Mouse (Mus musculus): ENCODE data around the gene Nova2. TPM values are rescaled to one million over a fixed set of nuclear protein-coding genes. Genes with fewer than 3 reads are reported as not detected.

Nova2 gene
- polyA plus RNA-seq, 1 experiment, result 0.06 TPM

GRCm38 (mm10) chr7:18990601-18991295, 65.1 kb downstream of the Nova2 start, which contains the start of gene Mypop:
Gene Mypop, plus strand, starts transcription at chr7:18991245.
- peak within 1 kb of the TSS; percentile 41 for H3K4me3 ChIP-seq
- peak within 1 kb of the TSS; percentile 51 for H3ac ChIP-seq (ENCODE audit: control insufficient read depth, insufficient read length)
- no peaks in the 10 kb centered on the region for H3K79me2 ChIP-seq (ENCODE audit: control insufficient read depth, insufficient read depth)
- H3K4me2 ChIP-seq (ENCODE audit: low read depth), result peak within 1 kb of the TSS; percentile 97
- H3K36me3 ChIP-seq (ENCODE audit: control insufficient read depth, insufficient read depth), result no peaks in the 10 kb centered on the region
- peaks cover 11% of the 10 kb centered on the region for H3K27me3 ChIP-seq (ENCODE audit: control insufficient read depth, insufficient read depth, insufficient read length)
- TF ChIP-seq E2F4 (IDR thresholded peaks at IDR 0.05; ENCODE audit: insufficient read depth) (no peak), REST (IDR thresholded peaks at IDR 0.05; ENCODE audit: insufficient read depth, insufficient read length) (no peak), POLR2A (IDR thresholded peaks at IDR 0.05; ENCODE audit: insufficient read length, low read depth) (peak; percentile 39), SRF (IDR thresholded peaks at IDR 0.05; ENCODE audit: control insufficient read depth, insufficient read length, low read depth) (no peak), CEBPB (IDR thresholded peaks at IDR 0.05; ENCODE audit: insufficient read depth, poor library complexity, severe bottlenecking) (no peak), MYOD1 (IDR thresholded peaks at IDR 0.05; ENCODE audit: control insufficient read depth in 1 of 3, insufficient read length in 2 of 3, low read depth in 2 of 3) (no peak), TCF3 (IDR thresholded peaks at IDR 0.05; ENCODE audit: insufficient read length, low read depth) (no peak), MYOG (IDR thresholded peaks at IDR 0.05; ENCODE audit: control insufficient read depth in 1 of 3, insufficient read depth in 1 of 3, insufficient read length in 2 of 3, low read depth in 2 of 3) (peak in 1 of 3 experiments; percentile 42), MAX (IDR thresholded peaks at IDR 0.05; ENCODE audit: low read depth) (no peak), USF1 (IDR thresholded peaks at IDR 0.05; ENCODE audit: low read depth) (no peak), TCF12 (IDR thresholded peaks at IDR 0.05; ENCODE audit: insufficient read depth, poor library complexity, severe bottlenecking) (no peak), POLR2AphosphoS2 (IDR thresholded peaks at IDR 0.05; ENCODE audit: insufficient read length, low read depth) (no peak)

GRCm38 (mm10) chr7:18991660-18992293, 66.1 kb downstream of the Nova2 start:
- H3K79me2 ChIP-seq (ENCODE audit: control insufficient read depth, insufficient read depth), result no peaks in the 10 kb centered on the region
- H3K4me3 ChIP-seq, result peak overlapping the region; percentile 41
- H3K36me3 ChIP-seq (ENCODE audit: control insufficient read depth, insufficient read depth), result no peaks in the 10 kb centered on the region
- peak overlapping the region; percentile 97 for H3K4me2 ChIP-seq (ENCODE audit: low read depth)
- TF ChIP-seq E2F4 (IDR thresholded peaks at IDR 0.05; ENCODE audit: insufficient read depth) (no peak), POLR2A (IDR thresholded peaks at IDR 0.05; ENCODE audit: insufficient read length, low read depth) (no peak), POLR2AphosphoS2 (IDR thresholded peaks at IDR 0.05; ENCODE audit: insufficient read length, low read depth) (no peak), USF1 (IDR thresholded peaks at IDR 0.05; ENCODE audit: low read depth) (no peak), TCF3 (IDR thresholded peaks at IDR 0.05; ENCODE audit: insufficient read length, low read depth) (no peak), MYOD1 (IDR thresholded peaks at IDR 0.05; ENCODE audit: control insufficient read depth in 1 of 3, insufficient read length in 2 of 3, low read depth in 2 of 3) (no peak), CEBPB (IDR thresholded peaks at IDR 0.05; ENCODE audit: insufficient read depth, poor library complexity, severe bottlenecking) (no peak)
- peak overlapping the region; percentile 51 for H3ac ChIP-seq (ENCODE audit: control insufficient read depth, insufficient read length)
- peaks cover 11% of the 10 kb centered on the region for H3K27me3 ChIP-seq (ENCODE audit: control insufficient read depth, insufficient read depth, insufficient read length)

- H3K79me2 ChIP-seq (ENCODE audit: control insufficient read depth, insufficient read depth), result no peaks in the 10 kb centered on the region
- peak overlapping the region; percentile 97 for H3K4me2 ChIP-seq (ENCODE audit: low read depth)
- TF ChIP-seq MYOD1 (IDR thresholded peaks at IDR 0.05; ENCODE audit: control insufficient read depth in 1 of 3, insufficient read length in 2 of 3, low read depth in 2 of 3) (no peak), POLR2AphosphoS2 (IDR thresholded peaks at IDR 0.05; ENCODE audit: insufficient read length, low read depth) (peak; percentile 30)
- peaks cover 11% of the 10 kb centered on the region for H3K27me3 ChIP-seq (ENCODE audit: control insufficient read depth, insufficient read depth, insufficient read length)
- H3K4me3 ChIP-seq, result peak overlapping the region; percentile 41
- no peaks in the 10 kb centered on the region for H3K36me3 ChIP-seq (ENCODE audit: control insufficient read depth, insufficient read depth)
- peak overlapping the region; percentile 51 for H3ac ChIP-seq (ENCODE audit: control insufficient read depth, insufficient read length)
Observed at GRCm38 (mm10) chr7:18992294-18992675, 66.6 kb downstream of the Nova2 start.

GRCm38 (mm10) chr7:18993036-18993435, 67.3 kb downstream of the Nova2 start:
- Histone ChIP-seq H3ac (ENCODE audit: control insufficient read depth, insufficient read length) (no peak overlapping the region), H3K4me3 (peak overlapping the region; percentile 41), H3K36me3 (ENCODE audit: control insufficient read depth, insufficient read depth) (no peaks in the 10 kb centered on the region), H3K4me2 (ENCODE audit: low read depth) (peak overlapping the region; percentile 97), H3K79me2 (ENCODE audit: control insufficient read depth, insufficient read depth) (no peaks in the 10 kb centered on the region), H3K27me3 (ENCODE audit: control insufficient read depth, insufficient read depth, insufficient read length) (peaks cover 4% of the 10 kb centered on the region)
- no peak for TF ChIP-seq MYOG (IDR thresholded peaks at IDR 0.05; ENCODE audit: control insufficient read depth in 1 of 3, insufficient read depth in 1 of 3, insufficient read length in 2 of 3, low read depth in 2 of 3)
- no peak for TF ChIP-seq TCF12 (IDR thresholded peaks at IDR 0.05; ENCODE audit: insufficient read depth, poor library complexity, severe bottlenecking)
- no peak for TF ChIP-seq POLR2AphosphoS2 (IDR thresholded peaks at IDR 0.05; ENCODE audit: insufficient read length, low read depth)
- TF ChIP-seq MAX (IDR thresholded peaks at IDR 0.05; ENCODE audit: low read depth), result no peak
- TF ChIP-seq E2F4 (IDR thresholded peaks at IDR 0.05; ENCODE audit: insufficient read depth), result no peak
- no peak for TF ChIP-seq POLR2A (IDR thresholded peaks at IDR 0.05; ENCODE audit: insufficient read length, low read depth)
- no peak for TF ChIP-seq REST (IDR thresholded peaks at IDR 0.05; ENCODE audit: insufficient read depth, insufficient read length)

GRCm38 (mm10) chr7:18998835-18999234, 73.1 kb downstream of the Nova2 start:
- no peak overlapping the region for H3ac ChIP-seq (ENCODE audit: control insufficient read depth, insufficient read length)
- H3K36me3 ChIP-seq (ENCODE audit: control insufficient read depth, insufficient read depth), result no peaks in the 10 kb centered on the region
- TF ChIP-seq MYOD1 (IDR thresholded peaks at IDR 0.05; ENCODE audit: control insufficient read depth in 1 of 3, insufficient read length in 2 of 3, low read depth in 2 of 3) (no peak), MYOG (IDR thresholded peaks at IDR 0.05; ENCODE audit: control insufficient read depth in 1 of 3, insufficient read depth in 1 of 3, insufficient read length in 2 of 3, low read depth in 2 of 3) (no peak), MAX (IDR thresholded peaks at IDR 0.05; ENCODE audit: low read depth) (no peak), CEBPB (IDR thresholded peaks at IDR 0.05; ENCODE audit: insufficient read depth, poor library complexity, severe bottlenecking) (no peak)
- H3K79me2 ChIP-seq (ENCODE audit: control insufficient read depth, insufficient read depth), result no peaks in the 10 kb centered on the region
- no peak overlapping the region for H3K4me2 ChIP-seq (ENCODE audit: low read depth)
- no peak overlapping the region for H3K4me3 ChIP-seq
- H3K27me3 ChIP-seq (ENCODE audit: control insufficient read depth, insufficient read depth, insufficient read length), result no peaks in the 10 kb centered on the region
